Mouse (Mus musculus): ENCODE measurements at regions not wholly inside any gene's neighbourhood (a gene's known extent, or its start where the extent isn't known, plus 50 kb on each side); places are given as distances from the start of the nearest gene placed in this dataset.
"Not testable (repeated sequence)": the region's sequence is repeated elsewhere in the genome, so short reads cannot be mapped to it uniquely, and the experiment has no call there.

GRCm38 (mm10) chrX:50537122-50537784, 109.0 kb upstream of the Olfr1324 start:
- DNase-seq (ENCODE audit: low spot score in 2 of 2): peak in 1 of 2 experiments; percentile 87

- no peak for DNase-seq (ENCODE audit: low spot score in 2 of 2)
These were observed 75.7 kb upstream of the Olfr1324 start for GRCm38 (mm10) chrX:50504047-50504446.

GRCm38 (mm10) chrX:50501181-50501580, 72.9 kb upstream of the Olfr1324 start:
- DNase-seq (ENCODE audit: low spot score in 2 of 2): peak in 1 of 2 experiments; percentile 29

- DNase-seq (ENCODE audit: low spot score in 2 of 2): not testable (repeated sequence)
These were observed 62.2 kb upstream of the Olfr1324 start for GRCm38 (mm10) chrX:50490477-50490967.
